ENCODE assay signal across 27 mouse cellular contexts in genomic region chr10:106738190-106738589, GRCm38 (mm10).
DNase-seq lines count a peak whose midpoint lies in the region; ATAC-seq and TF ChIP-seq lines count a peak whose summit lies in the region.
"Had no signal": no experiment of that assay in that cellular context is flagged by ENCODE, and none has a peak within 500 bp of the region (broad histone marks: within the 10 kb centered on the region; RNA-seq: fewer than 3 reads in every experiment).

No protein-coding gene starts in this region.

- H3K4me1 ChIP-seq in olfactory bulb, adult 2 months (ENCODE audit: control insufficient read depth, insufficient read depth, low read length), result no peaks in the 10 kb centered on the region
- no peaks in the 10 kb centered on the region for H3K4me1 ChIP-seq in forebrain, embryonic 15.5 days
- H3K4me1 ChIP-seq: embryonic facial prominence, embryonic 13.5 days; embryonic facial prominence, embryonic 15.5 days; forebrain, embryonic 12.5 days had no signal

- H3K9me3 ChIP-seq in forebrain, embryonic 15.5 days, result no peaks in the 10 kb centered on the region
- H3K9me3 ChIP-seq: embryonic facial prominence, embryonic 13.5 days; embryonic facial prominence, embryonic 15.5 days; forebrain, embryonic 10.5 days; forebrain, embryonic 12.5 days; G1E had no signal

- no peak for TF ChIP-seq POLR2A in olfactory bulb, adult 2 months (IDR thresholded peaks at IDR 0.05; ENCODE audit: insufficient read depth, low read depth, low read length)

- peak; percentile 5 for DNase-seq in 3134 (ENCODE audit: extremely low read depth, insufficient read length, low spot score)
- peak; percentile 3 for DNase-seq in 3T3-L1 (ENCODE audit: low read depth, low spot score)
- DNase-seq in Muller cell, postnatal 12 days (ENCODE audit: inconsistent ontology term), result peak; percentile 26
- DNase-seq in left cerebral cortex, adult 2 months (ENCODE audit: extremely low spot score in 1 of 2, low spot score in 2 of 2), result no peak
- no peak for DNase-seq in retina, postnatal 1 day
- DNase-seq: adrenal gland, adult 2 months; adrenal gland, postnatal 10 days; adrenal gland, postnatal 25 days; cerebellum, adult 11 months; cerebellum, adult 18-20 months; cerebellum, adult 8-10 months; cerebellum, adult 9-11 months; cerebellum, postnatal 14 days; cerebellum, postnatal 36 days; embryo, embryonic 11 days; forebrain, postnatal 0 days had no signal

- no peaks in the 10 kb centered on the region for H3K36me3 ChIP-seq in forebrain, embryonic 15.5 days
- H3K36me3 ChIP-seq: embryonic facial prominence, embryonic 13.5 days; embryonic facial prominence, embryonic 15.5 days; forebrain, embryonic 10.5 days; forebrain, embryonic 12.5 days; G1E had no signal

- H3K27ac ChIP-seq in olfactory bulb, adult 2 months (ENCODE audit: insufficient read depth, low read depth, low read length), result peak overlapping the region; percentile 89
- H3K27ac ChIP-seq in left cerebral cortex, adult 2 months, result no peak overlapping the region
- no peak overlapping the region for H3K27ac ChIP-seq in forebrain, embryonic 15.5 days (replicated peaks)
- H3K27ac ChIP-seq: embryonic facial prominence, embryonic 13.5 days; embryonic facial prominence, embryonic 15.5 days; forebrain, embryonic 10.5 days; forebrain, embryonic 12.5 days had no signal

- ATAC-seq in forebrain, embryonic 15.5 days (replicated peaks), result no peak
- ATAC-seq: CD4-positive, CD25-positive, alpha-beta regulatory T cell, adult 4 months; forebrain, embryonic 14.5 days; forebrain, postnatal 0 days had no signal

- H3K4me3 ChIP-seq in olfactory bulb, adult 2 months (ENCODE audit: insufficient read depth, low read depth, low read length), result no peak overlapping the region
- H3K4me3 ChIP-seq in left cerebral cortex, adult 2 months, result no peak overlapping the region
- H3K4me3 ChIP-seq in forebrain, embryonic 15.5 days, result no peak overlapping the region
- H3K4me3 ChIP-seq: embryonic facial prominence, embryonic 13.5 days; embryonic facial prominence, embryonic 15.5 days; erythroblast, embryonic 14.5 days; forebrain, embryonic 10.5 days; forebrain, embryonic 12.5 days had no signal

- WGBS in olfactory bulb, adult 2 months, result 71% methylated on average over 3 of the region's 3 CpGs
- 84% methylated on average over 3 of the region's 3 CpGs for WGBS in forebrain, embryonic 15.5 days

- intact Hi-C loops in left cerebral cortex, adult 2 months (cut with DNase I), result no loop called here

- H3K9ac ChIP-seq in forebrain, embryonic 15.5 days (replicated peaks), result no peak overlapping the region
- H3K9ac ChIP-seq: embryonic facial prominence, embryonic 13.5 days; embryonic facial prominence, embryonic 15.5 days; forebrain, embryonic 12.5 days; forebrain, postnatal 0 days had no signal

- no peak for TF ChIP-seq CTCF in olfactory bulb, adult 2 months (IDR thresholded peaks at IDR 0.05; ENCODE audit: insufficient read depth, low read depth, low read length)
- no peak for TF ChIP-seq CTCF in left cerebral cortex, adult 2 months (IDR thresholded peaks at IDR 0.05)

- no peaks in the 10 kb centered on the region for H3K27me3 ChIP-seq in forebrain, embryonic 15.5 days
- H3K27me3 ChIP-seq: CH12.LX; embryonic facial prominence, embryonic 13.5 days; embryonic facial prominence, embryonic 15.5 days; forebrain, embryonic 12.5 days had no signal

- no peak overlapping the region for H3K4me2 ChIP-seq in forebrain, embryonic 15.5 days (replicated peaks)
- H3K4me2 ChIP-seq: embryonic facial prominence, embryonic 13.5 days; embryonic facial prominence, embryonic 15.5 days; forebrain, embryonic 12.5 days had no signal

Comparison
In these comparisons a context has a peak if more than half of its experiments do, and no peak if none do; other contexts are left out.
1. DNase-seq: peak in 3134 (single experiment), 3T3-L1 (single experiment) and Muller cell, postnatal 12 days (single experiment); none in left cerebral cortex, adult 2 months (0 of 2) and retina, postnatal 1 day (single experiment).